In genomic region chr17:33908331-33909076, GRCm38 (mm10) we compare ENCODE assay signal across 8 mouse cellular contexts. TPM values are rescaled to one million over a fixed set of nuclear protein-coding genes. Genes with fewer than 3 reads are reported as not detected.
DNase-seq lines count a peak whose midpoint lies in the region; ATAC-seq lines count a peak whose summit lies in the region.

No protein-coding gene starts in this region.

- peaks cover 20% of the 10 kb centered on the region for H3K36me3 ChIP-seq in kidney, embryonic 16.5 days (ENCODE audit: insufficient read depth, low read length)

- H3K4me2 ChIP-seq in kidney, embryonic 16.5 days (replicated peaks; ENCODE audit: low read depth, low read length), result peak overlapping the region; percentile 87

- peak overlapping the region; percentile 93 for H3K4me3 ChIP-seq in kidney, embryonic 16.5 days (ENCODE audit: low read length)

- peak; percentile 20 for ATAC-seq in granulocyte monocyte progenitor cell, adult 5-6 weeks (replicated peaks; ENCODE audit: poor library complexity, severe bottlenecking)
- ATAC-seq in kidney, embryonic 16.5 days (ENCODE audit: low FRiP score, low TSS enrichment), result peak; percentile 40
- peak; percentile 4; the same call in 1 of the 2 replicates for ATAC-seq in neutrophil, adult 5-6 weeks (ENCODE audit: extremely low read depth, insufficient number of reproducible peaks, low FRiP score, poor library complexity, severe bottlenecking)

- DNase-seq in urinary bladder, adult 2 months (ENCODE audit: low spot score), result peak; percentile 57
- DNase-seq in urinary bladder, postnatal 4 days (ENCODE audit: low spot score in 2 of 2), result no peak
- DNase-seq in cerebellum, postnatal 10 days, result peak; percentile 81 to 84
- peak; percentile 43 to 51 for DNase-seq in lung, adult 18-20 months
- DNase-seq in c-Kit-positive CD71-positive TER-119-positive erythroid progenitor cells, embryonic 14.5 days (ENCODE audit: low spot score), result no peak

- H3K9ac ChIP-seq in kidney, embryonic 16.5 days (replicated peaks; ENCODE audit: low read length), result peak overlapping the region; percentile 77

- H3K27ac ChIP-seq in kidney, embryonic 16.5 days (ENCODE audit: low read length), result peak overlapping the region; percentile 90

- H3K27me3 ChIP-seq in kidney, embryonic 16.5 days (ENCODE audit: insufficient read depth, low read length), result no peaks in the 10 kb centered on the region

- no peaks in the 10 kb centered on the region for H3K9me3 ChIP-seq in kidney, embryonic 16.5 days (ENCODE audit: low read length)

- under 1% methylated on average over 44 of the region's 44 CpGs for WGBS in kidney, embryonic 16.5 days

- H3K4me1 ChIP-seq in kidney, embryonic 16.5 days (ENCODE audit: insufficient read depth, low read length), result peaks cover 30% of the 10 kb centered on the region

RNA-seq across cellular contexts. Expression of gene Daxx, which starts 0.7 kb away (rescaled TPM):
- 28.1 and 31.0 TPM in 2 replicates for polyA plus RNA-seq in urinary bladder, adult 2 months (2012; rRNA removed)
- total RNA-seq in granulocyte monocyte progenitor cell, adult 5-6 weeks (2014; fragmentation: Nextera tagmentation), result 44.7 and 55.1 TPM in 2 replicates
- total RNA-seq in granulocyte monocyte progenitor cell, adult 5-6 weeks (2017), result 22.4 and 40.6 TPM in 2 replicates
- polyA plus RNA-seq in kidney, embryonic 16.5 days (2015; fragmentation: Nextera tagmentation; extraction: Ambion mirVana), result 59.9 and 60.1 TPM in 2 replicates
- 74.4 and 81.8 TPM in 2 replicates for total RNA-seq in neutrophil, adult 5-6 weeks (2017)

RNA-seq across cellular contexts. Expression of gene Platr17, which starts 3.6 kb away (rescaled TPM):
- polyA plus RNA-seq in urinary bladder, adult 2 months (2012; rRNA removed), result 0.14 and 0.15 TPM in 2 replicates
- 0.98 and 1.4 TPM in 2 replicates for total RNA-seq in granulocyte monocyte progenitor cell, adult 5-6 weeks (2014; fragmentation: Nextera tagmentation)
- total RNA-seq in granulocyte monocyte progenitor cell, adult 5-6 weeks (2017), result 0.46 TPM in 1 of 2 replicates, not detected in the other
- 0.22 TPM in 1 of 2 replicates, not detected in the other for polyA plus RNA-seq in kidney, embryonic 16.5 days (2015; fragmentation: Nextera tagmentation; extraction: Ambion mirVana)
- total RNA-seq in neutrophil, adult 5-6 weeks (2017), result 0.93 TPM in 1 of 2 replicates, not detected in the other

RNA-seq across cellular contexts. Expression of gene Tapbp, which starts 7.2 kb away (rescaled TPM):
- polyA plus RNA-seq in urinary bladder, adult 2 months (2012; rRNA removed), result 84.7 and 122 TPM in 2 replicates
- total RNA-seq in granulocyte monocyte progenitor cell, adult 5-6 weeks (2014; fragmentation: Nextera tagmentation), result 68.2 and 76.8 TPM in 2 replicates
- total RNA-seq in granulocyte monocyte progenitor cell, adult 5-6 weeks (2017), result 48.0 and 57.7 TPM in 2 replicates
- polyA plus RNA-seq in kidney, embryonic 16.5 days (2015; fragmentation: Nextera tagmentation; extraction: Ambion mirVana), result 36.1 and 39.2 TPM in 2 replicates
- total RNA-seq in neutrophil, adult 5-6 weeks (2017), result 198 and 225 TPM in 2 replicates

RNA-seq across cellular contexts. Expression of gene Zbtb22, which starts 7.2 kb away (rescaled TPM):
- polyA plus RNA-seq in urinary bladder, adult 2 months (2012; rRNA removed), result 20.1 and 23.1 TPM in 2 replicates
- total RNA-seq in granulocyte monocyte progenitor cell, adult 5-6 weeks (2014; fragmentation: Nextera tagmentation), result 11.9 and 22.0 TPM in 2 replicates
- total RNA-seq in granulocyte monocyte progenitor cell, adult 5-6 weeks (2017), result 16.8 and 23.9 TPM in 2 replicates
- 20.6 and 20.9 TPM in 2 replicates for polyA plus RNA-seq in kidney, embryonic 16.5 days (2015; fragmentation: Nextera tagmentation; extraction: Ambion mirVana)
- 39.3 and 41.3 TPM in 2 replicates for total RNA-seq in neutrophil, adult 5-6 weeks (2017)

RNA-seq across cellular contexts. Expression of gene Kifc1, which starts 18.0 kb away (rescaled TPM):
- polyA plus RNA-seq in urinary bladder, adult 2 months (2012; rRNA removed), result 2.2 and 3.3 TPM in 2 replicates
- total RNA-seq in granulocyte monocyte progenitor cell, adult 5-6 weeks (2014; fragmentation: Nextera tagmentation), result 9.5 and 13.9 TPM in 2 replicates
- total RNA-seq in granulocyte monocyte progenitor cell, adult 5-6 weeks (2017), result 31.3 and 35.8 TPM in 2 replicates
- 9.6 and 10.5 TPM in 2 replicates for polyA plus RNA-seq in kidney, embryonic 16.5 days (2015; fragmentation: Nextera tagmentation; extraction: Ambion mirVana)
- total RNA-seq in neutrophil, adult 5-6 weeks (2017), result 0.86 and 3.0 TPM in 2 replicates

Comparison
In these comparisons a context has a peak if more than half of its experiments do, and no peak if none do; other contexts are left out.
1. DNase-seq: peak in urinary bladder, adult 2 months (single experiment), cerebellum, postnatal 10 days (2 of 2) and lung, adult 18-20 months (2 of 2); none in urinary bladder, postnatal 4 days (0 of 2) and c-Kit-positive CD71-positive TER-119-positive erythroid progenitor cells, embryonic 14.5 days (single experiment).
2. Peak in every context shown above with its lines, with median percentiles within 50 percentile points of each other: ATAC-seq.